Mouse (Mus musculus) adrenal gland, postnatal 36 days (tissue): Measurements from ENCODE around the gene Rhot2. TPM values are rescaled to one million over a fixed set of nuclear protein-coding genes. Genes with fewer than 3 reads are reported as not detected.

Source experiments
- DNase-seq, 2 experiments: peaks; one replicate each; pipeline ENCODE4 v3.0.0; 2021; ENCODE audit warnings: mixed read lengths in 1 of 2
- long read RNA-seq, 2 experiments: library from polyadenylated mRNA; stranded (forward); transcript quantifications; one replicate each; pipeline ENCODE4 v2.0.0; 2021; ENCODE audit warnings: borderline sequencing depth in 2 of 2
- total RNA-seq, 2 experiments: library from RNA; stranded (reverse); gene quantifications; 2 replicates each; pipeline ENCODE4 v1.2.3; 2021

Gene Rhot2
- total RNA-seq = 100 to 1,000 TPM in 1 of 2 experiments, 10 to 100 TPM in 1; 97.2 to 104 TPM
- long read RNA-seq, experiment 1, transcript Rhot2-201 (19 exons, 3,189 nt) = major isoform, 22 of 67 reads
- long read RNA-seq, experiment 1, partial matches to known transcripts = 25 of 67 reads
- long read RNA-seq, experiment 1, other reads (novel, unspliced or antisense) = 20 of 67 reads
- long read RNA-seq, experiment 2, transcript Rhot2-201 (19 exons, 3,189 nt) = major isoform, 16 of 31 reads
- long read RNA-seq, experiment 2, partial matches to known transcripts = 8 of 31 reads
- long read RNA-seq, experiment 2, other reads (novel, unspliced or antisense) = 7 of 31 reads

DNA sequence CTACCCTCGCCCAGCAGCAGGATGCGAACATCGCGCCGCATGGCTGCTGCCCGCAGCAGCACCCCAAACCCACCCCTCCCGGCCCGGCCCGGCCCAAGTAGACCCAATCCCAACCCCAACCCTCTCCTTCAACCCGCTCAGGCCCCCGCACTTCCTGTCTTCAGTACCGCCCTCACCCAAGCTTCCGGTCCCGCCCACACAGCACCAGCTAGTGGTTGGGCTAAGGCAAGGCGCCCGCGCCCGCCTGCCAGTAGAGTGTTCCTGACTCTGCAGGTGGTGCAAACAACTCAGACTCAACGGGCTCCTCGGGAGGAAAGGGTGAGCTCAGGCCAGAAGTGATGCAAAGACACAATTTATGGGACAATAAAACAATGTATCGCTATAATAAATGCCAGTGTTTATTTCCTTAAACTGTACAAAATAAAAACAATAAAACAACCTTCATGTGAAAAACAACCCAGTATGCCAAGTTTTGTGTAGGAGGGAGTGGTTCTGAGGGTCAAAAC lies at the start of gene Rhot2:
Gene Rhot2 (minus strand): TSS at position 456 of the 506 bp plus-strand sequence.
- DNase-seq = peak; percentile 98

DNA sequence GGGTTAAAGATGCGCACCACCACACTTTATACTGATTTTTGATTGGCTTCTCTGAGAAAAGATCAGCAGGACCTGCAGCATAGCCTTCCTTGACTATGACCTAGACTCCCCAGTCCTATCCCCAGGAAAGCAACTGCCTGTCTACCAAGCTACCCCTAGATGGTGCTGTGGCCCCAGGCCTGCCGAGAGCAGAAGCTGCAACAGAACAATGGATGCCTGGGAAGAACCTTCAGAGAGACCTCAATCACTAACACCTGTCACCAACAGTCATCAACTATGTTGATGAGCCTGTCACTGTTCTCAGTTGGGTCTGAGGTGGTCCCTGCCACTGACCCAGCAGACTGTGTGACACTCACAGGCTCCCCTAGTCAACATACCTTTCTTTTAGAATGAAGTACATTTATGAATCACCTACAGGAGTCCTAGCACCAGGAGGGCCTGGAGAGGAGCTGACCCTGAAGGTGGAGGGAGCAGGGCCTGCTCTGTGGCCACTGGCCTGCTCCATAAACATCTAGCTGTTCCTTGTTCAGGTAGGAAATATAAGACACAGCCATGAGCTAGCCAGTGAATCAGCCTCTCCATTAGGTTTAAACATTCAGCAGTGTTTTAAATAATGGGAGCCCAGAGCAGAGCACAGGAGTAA lies 49.4 kb upstream of the Rhot2 start:
- peak; percentile 83 to 84 for DNase-seq

DNA sequence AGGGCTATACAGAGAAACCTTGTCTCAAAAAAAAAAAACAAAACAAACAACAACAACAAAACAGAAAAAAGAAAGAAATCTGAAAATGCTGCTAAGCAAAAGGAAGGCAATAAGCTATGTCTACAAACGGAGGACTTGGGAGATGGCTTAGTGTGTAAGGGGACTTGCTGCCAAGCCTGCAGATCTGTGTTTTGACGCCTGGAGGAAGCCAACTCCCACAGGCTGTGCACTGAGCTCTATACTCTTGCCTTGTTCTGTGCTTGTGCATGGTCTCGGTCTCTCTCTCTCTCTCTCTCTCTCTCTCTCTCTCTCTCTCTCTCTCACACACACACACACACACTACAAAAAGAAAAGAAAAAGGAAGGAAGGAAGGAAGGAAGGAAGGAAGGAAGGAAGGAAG lies 44.2 kb upstream of the Rhot2 start:
- DNase-seq = no peak

DNA sequence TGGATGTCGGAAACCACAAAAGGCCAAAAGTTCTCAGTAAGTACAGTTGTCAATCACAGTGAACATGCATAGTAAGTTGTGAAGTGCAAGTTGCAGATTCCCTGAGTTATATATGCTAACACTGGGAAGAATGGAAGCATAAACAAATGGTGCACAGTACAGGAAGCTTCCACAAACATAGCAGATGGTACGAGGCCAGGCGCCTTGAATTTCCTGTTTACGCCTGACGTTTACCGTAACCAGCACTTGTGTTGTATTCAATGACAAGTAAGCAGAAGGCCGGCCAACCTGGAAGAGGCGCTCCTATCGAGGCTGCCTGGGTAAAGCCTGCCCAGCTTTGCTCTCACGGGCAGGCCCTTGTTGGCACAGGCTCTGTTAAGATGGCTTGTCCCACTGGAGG lies 42.8 kb upstream of the Rhot2 start:
- no peak for DNase-seq

DNA sequence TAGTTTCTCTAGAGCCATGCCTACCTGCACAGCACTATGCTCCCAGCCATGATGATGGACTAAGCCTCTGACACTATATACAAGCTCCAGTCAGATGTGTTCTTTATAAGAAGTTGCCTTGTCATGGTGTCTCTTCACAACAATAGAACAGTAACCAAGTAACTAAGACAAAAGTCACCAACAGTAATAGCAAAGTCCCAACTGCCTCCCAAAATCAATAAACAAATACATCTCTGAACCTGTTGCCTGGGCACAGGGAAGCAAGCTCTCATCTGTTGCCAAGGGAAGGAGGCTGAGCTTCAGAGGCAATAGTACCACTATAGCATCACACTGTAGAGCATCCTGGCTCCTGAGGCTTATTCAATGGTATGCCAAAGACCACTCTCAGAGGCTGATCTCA lies 42.2 kb upstream of the Rhot2 start:
- DNase-seq = no peak

DNA sequence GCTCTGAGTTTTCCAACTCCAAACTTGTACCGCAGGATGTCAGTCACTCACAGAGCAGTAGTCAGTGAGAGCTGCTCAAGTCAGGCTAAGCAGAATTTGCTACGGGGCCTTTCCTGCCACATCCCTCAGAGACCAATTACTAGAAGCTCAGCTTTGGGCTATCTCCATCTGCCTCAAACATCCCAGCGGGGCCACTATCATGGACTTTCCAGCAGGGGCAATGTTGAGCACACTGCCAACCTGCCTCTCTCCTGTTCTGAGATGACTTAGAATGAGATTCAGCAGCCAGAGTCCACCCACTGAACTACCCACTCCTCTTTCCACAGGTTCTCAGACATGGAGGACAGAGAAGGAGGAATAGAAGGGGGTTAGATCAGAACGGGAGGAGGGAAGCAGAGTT lies 41.0 kb upstream of the Rhot2 start:
- DNase-seq = peak in 1 of 2 experiments; percentile 12

DNA sequence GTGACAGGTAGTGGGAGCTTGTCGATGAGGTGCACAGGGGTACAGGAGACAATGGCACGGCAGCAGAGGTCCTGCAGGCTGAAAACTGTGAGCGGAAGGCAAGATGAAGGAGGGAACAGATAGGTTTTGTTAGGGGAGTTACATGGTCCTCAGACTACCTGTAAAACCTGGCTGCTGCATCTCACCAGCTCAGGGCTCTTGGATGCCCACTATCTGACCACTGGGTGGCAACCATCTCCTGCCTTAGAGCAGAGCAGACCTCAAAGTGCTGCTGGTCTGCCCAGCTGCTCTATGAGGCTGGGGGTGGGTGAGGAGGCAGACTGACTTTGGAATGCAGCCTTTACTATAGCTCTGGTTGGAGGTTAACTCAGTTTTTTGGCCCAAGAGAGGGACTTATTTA lies 39.2 kb upstream of the Rhot2 start:
- DNase-seq = no peak

DNA sequence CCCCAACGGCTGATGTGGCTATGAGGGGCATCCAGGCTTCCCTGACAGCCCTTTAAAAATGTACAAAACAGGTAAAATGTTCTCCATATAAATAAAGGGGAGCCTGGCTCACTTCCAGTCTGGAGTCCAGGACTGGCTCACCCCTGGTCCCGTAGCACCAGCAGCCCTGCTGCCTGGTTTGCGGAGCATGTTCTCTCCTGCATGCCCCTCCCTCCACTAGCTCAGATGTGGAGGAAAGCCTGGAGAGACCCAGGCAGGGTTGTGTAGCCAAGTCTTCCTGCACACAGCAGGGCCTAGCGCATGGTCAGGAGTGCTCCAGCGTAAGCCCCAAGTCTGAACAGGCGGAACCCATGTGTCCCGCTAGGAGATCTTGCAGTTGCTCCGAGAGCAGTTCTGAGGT lies 38.6 kb upstream of the Rhot2 start:
- DNase-seq = no peak

DNA sequence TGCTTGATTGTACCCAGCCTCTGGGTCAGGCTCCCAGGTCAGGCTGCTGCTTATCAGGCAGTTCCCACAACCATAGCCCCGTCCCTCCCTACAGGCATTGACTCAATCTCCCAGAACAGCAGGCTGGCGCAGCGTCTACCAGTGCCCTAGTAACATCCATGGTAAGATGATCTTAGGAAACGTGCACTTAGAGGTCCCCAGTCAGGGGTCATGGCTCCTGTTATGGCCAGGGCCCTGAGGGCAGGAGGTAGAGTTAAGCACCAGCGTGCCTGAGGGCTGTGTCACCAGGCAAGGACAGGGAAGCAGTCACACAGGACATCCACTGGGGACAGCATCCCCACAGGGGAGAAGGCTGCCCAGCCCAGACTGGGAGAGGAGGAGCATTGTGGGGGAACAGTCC lies 37.7 kb upstream of the Rhot2 start:
- DNase-seq = peak in 1 of 2 experiments; percentile 46

DNA sequence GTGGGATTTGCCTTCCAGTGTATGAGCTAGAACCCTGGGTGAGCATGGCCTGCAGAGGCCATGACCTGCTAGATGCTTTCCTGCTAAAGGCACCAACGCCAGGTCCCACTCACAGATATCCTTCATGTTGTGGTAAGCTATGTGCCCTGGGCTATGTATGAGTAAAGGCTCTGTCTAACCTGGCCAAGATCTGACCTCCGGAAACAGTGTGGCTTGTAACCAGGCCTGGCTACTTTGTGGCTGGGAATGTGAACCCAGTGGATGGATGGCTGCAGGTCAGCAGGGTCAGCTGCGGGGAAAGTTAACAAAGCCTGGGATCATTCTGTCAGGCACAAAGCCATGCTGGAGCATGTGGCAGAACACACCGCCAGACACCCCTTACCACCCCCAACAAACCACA lies 37.0 kb upstream of the Rhot2 start:
- peak in 1 of 2 experiments; percentile 7 for DNase-seq

DNA sequence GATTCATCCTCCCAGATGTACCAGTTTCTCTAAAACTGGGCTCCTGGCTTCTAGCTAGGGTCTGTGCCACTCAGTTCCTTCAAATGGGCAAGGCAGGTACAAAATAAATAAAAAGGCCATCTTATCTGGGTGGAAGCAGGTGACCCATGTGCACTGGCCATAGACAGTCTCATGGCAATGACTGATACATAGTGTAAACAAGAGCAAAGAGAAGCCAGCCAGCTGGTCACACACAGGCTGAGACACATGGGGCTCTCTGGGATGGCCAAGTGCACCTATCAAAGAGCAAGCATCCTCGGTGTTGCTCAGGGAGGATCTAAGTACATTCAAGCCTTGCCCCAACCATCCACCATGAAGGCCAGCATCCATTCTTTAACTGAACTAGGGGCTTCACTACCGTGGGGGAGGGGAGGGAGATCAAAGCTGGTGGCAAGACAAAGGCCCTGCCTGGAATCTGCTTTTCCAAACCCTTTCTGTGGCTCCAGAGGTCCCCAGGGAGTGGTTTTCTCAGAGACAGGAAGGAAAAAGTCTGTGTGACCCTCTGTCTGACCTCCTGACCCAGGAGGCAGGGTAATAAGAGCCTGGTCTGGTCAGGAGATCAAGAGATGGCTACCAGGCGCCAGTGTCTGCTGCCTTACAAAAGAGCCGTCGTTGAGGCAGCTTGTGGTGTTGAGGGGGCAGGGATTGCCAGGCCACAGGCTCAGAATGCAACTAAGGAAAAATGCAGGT lies 36.4 kb upstream of the Rhot2 start:
- DNase-seq = peak in 1 of 2 experiments; percentile 53

DNA sequence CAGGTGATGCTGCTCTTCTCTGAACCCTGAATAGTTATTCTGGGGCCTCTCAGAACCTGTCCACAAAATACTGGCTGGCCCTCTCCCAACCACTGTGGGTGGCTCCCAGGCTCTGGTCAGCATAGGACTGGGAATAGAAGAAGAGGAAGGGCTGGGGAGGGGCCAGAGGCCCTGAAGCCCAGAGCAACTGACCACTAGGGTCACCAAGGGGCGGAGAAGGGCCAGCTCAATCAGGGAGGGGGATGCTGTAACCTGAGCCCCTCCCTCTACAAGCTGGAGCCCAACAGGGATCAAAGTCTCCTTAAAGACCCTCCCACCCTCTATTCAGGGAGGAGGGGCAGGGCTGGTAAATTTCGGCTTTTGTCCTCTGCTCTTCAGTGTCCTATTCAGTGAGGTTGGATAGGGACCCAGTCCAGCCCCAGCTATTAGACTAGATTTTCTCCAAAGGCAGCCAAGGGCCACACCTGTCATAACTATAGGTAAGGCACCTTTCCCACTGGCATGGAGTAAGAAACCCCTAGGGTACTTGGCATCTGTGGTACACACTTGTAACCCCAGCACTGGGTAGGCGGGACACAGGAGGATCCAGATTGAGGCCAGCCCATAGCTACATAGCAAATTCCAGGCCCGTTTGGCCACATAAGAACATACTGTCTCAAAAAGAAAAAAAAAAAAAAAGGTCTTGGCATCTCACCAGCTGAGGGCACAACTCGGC lies 35.7 kb upstream of the Rhot2 start, which contains the start of gene Wfikkn1:
Gene Wfikkn1 (minus strand): TSS at position 663 of the 715 bp plus-strand sequence.
- DNase-seq = peak in 1 of 2 experiments; percentile 4

DNA sequence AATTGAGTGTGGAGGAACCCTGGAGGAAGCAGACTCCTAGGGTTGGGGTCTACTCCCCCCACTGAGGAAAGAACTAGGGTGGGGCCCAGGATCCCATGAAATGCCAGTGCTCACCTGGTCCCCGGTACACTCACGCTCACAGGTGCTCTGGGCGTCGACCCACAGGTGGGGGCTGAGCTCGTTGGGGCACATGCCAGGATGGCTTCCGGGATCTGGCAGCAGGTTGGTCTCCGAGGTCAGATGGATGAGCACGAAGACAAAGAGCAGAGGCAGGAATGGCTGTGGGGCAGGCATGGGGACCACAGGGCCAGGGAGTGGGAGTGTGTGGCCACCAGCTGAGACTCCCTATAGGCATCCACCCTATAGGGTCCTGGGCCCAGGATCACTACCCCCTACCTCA lies 35.1 kb upstream of the Rhot2 start:
- peak in 1 of 2 experiments; percentile 15 for DNase-seq

DNA sequence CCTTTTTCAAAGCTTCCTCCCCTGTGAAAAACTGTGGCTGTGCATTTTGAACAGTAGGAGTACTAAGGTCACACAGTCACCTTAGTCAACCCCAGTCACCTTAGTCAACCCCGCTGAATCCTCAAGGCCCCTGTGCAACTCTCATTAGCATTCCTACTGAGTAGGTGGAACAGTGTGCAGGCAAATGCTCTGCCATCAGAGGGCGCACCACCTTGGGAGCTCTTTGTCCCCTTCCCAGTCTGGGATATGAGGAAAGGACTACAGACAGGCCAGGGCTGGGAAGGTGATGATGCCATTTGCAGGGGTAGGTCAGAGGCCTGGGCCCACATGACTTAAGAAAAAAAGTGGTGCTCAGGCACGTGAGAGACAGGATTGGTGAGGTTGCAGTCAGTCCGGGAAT lies 34.6 kb upstream of the Rhot2 start:
- peak; percentile 69 to 72 for DNase-seq

DNA sequence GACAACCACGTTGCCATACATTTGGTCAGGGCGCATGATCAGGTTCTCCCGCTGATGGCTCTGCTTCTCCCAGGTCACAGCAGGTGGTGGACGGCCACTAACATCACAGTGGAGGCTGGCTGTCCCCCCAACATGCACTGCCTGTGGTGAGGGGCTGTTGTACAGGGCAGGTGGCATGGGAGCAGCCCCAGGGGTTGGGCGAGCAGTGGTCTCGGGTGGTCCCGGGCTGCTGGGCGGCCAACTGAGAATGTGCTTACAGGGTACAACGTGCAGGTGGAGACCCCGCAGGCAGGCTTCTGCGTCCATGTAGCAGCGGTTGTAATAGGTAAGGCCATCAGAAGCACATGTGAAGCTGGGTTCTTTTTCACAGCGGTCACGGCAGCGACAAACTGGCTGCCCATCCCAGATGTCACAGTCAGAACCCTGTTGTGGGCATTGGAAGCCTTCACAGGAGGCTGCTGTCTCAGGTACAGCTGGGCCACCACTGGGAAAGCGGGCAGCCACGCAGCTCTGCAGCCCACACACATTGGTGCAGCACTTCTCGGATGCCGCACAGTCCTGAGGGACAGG lies 34.0 kb upstream of the Rhot2 start:
- DNase-seq = no peak

DNA sequence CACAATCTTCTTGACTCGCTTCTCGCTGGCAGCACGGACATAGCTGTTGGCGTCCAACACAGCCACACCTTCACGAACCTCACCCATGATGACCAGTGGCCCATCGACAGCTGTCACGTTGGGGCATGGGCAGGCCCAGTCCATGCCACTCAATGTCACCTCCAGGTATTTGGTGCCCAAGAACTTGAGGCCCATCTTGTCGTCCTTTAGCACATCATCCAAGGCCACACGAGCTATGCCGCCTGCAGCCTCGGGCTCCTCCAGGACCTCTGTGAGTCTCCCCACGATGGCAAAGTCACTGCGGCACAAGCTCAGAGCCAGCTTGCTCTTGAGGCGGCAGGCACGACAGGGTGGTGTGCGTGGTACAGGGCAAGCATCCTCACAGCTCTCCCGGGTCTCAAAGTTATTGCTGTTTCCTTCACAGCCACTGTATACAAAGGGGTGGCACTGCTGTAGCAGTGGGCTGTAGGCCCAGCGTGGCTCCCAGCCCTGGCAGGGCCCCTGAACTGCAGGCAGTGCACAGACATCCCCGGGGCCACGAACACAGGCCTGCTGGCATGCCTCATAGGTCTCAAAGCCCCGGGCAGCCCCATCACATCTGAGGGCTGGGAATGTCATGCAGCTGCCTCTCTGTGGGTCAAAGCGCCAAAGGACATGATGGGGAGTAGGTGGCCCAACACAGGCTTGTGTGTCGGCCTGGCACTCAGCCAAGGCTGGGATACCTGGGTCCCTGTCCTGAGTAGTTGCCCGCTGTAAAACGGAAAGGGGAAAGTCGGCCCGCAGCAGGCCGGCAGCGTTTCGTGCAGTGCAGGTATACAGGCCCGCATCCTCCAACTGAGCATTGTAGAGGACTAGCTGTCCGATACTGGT lies 33.3 kb upstream of the Rhot2 start:
- no peak for DNase-seq

DNA sequence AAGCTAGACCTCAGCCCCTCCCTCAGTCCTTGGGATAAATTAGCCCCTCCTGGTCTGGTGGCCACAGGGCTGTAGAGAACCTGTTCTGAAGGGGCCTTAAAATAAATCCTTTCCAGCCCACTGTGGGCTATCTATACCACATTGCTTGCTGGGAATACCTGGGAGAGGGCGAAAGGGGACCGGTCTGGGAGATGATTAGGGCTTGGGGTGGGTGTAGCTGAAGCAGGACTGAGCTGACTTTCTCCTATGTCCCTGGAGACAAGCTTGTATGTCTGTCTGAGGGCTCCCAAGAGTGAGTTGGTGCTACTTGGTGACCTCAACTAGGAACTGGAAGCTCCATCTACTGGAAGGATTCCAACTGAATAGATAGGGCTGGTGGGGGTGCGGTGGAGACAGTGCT lies 32.4 kb upstream of the Rhot2 start:
- no peak for DNase-seq

DNA sequence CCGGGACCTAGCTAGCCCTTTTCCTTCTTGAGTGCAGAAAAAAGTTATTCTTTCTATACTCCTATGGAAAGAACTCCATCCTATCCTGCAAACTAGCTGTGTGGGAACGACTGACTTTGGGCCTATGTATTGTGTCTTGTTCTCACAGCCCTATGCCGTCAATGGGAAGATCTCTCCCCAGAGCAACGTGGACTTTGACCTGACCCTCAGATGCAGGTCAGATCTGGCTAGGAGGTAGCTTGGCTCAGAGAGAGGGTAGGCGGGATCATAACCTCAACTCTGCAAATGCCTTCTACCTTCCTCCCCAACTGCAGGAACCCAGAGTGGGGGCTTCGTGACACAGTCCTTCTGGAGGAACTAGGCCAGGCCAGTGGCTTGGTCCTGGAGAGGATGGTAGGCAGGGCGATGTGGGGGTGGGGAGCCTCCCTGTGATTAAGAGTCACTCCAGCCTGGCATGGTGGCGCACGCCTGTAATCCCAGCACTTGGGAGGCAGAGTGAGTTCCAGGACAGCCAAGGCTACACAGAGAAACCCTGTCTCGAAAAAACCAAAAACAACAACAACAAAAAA lies 31.8 kb upstream of the Rhot2 start:
- DNase-seq = peak in 1 of 2 experiments; percentile 53

DNA sequence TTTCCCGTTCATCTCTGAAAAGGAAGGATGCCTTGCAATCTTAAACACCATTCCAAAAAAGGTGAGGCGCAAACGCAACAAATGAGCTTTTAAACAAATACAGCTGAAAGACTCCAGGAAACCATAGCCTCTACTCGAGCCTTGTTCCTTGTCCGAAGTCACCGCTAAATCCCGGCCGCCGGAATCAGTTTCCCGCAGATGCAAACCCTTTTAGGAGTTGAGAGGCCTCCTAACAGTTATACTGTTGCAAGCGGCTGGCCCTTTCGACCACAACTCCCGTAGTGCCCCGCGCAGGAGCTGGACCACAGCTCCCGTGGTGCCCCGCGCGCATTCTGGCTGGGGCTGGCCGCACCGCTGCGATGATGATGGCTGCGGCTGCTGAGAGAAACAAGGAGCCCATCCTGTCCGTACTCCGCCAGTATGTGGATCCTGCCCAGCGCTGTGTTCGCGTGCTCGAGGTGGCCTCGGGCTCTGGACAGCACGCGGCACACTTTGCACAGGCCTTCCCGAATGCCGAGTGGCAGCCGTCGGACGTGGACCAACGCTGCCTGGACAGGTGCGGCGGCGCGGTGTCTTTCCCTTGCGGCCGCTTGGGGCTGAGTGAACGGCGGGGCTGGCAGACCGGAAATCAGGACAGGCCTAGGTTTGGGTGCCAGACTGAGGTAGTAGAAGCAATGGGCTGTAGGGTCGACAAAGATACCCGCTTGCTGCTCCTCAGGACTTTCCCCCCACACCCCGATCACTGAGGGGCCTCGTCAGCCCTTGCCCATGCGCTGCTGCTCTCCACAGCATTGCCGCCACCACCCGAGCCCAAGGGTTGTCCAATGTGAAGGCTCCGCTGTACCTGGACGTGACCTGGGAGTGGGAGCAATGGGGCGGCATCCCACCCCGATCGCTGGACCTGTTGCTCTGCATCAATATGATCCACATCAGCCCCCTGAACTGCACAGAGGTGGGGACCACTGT lies 30.8 kb upstream of the Rhot2 start:
- DNase-seq = peak; percentile 93 to 95
